Mouse (Mus musculus) CD4-positive naive resting alpha-beta T cell, adult 57 days (primary cell): Measurements from ENCODE around the gene Hrc. TPM values are rescaled to one million over a fixed set of nuclear protein-coding genes. Genes with fewer than 3 reads are reported as not detected.

ENCODE experiments used
- total RNA-seq: library from RNA; stranded (reverse); gene quantifications from one replicate; pipeline ENCODE4 v1.2.4, GENCODE M21; 2023

The Hrc gene
- not detected for total RNA-seq

GRCm38 (mm10) chr7:45335056-45335455 lies at the start of gene Hrc:
TSS of gene Hrc (plus strand) at chr7:45335290.

DNA sequence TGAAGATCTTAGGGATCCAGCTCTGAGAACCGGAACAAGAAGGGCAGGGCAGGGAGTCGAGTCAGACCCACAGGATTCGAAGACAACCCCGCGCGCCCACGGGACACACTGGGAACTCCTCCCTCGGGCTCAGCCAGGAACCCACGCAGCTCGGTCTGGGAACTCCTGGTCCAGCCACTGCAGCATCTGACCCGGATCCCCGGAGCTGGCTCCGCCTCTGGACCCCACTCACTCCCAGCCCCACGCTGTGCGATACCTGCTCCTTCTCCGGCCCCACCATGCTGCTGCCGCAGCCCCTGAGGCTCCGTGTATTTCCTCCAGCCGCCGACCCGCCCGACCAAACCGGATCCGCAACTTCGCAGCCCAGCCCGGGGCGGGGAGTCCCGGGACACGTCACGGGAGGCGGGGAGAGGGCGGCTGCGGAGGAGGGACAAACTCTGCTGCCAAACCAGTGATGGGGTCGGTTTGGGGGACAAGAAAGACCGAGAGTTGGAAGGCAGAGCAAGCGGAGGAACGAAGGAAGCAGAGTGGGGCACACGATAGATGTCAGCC lies 1.6 kb upstream of the Hrc start, which contains the start of gene Trpm4:
Gene Trpm4, minus strand, starts transcription at position 350 of the 552 bp plus-strand sequence.

GRCm38 (mm10) chr7:45366652-45367019 lies 31.5 kb downstream of the Hrc start, which contains the start of gene Ppfia3:
TSS of gene Ppfia3 (minus strand) at chr7:45367019.

GRCm38 (mm10) chr7:45370475-45371311 lies 35.6 kb downstream of the Hrc start, which contains the start of gene Lin7b:
TSS of gene Lin7b (minus strand) at chr7:45370583.

Other genes starting within 250 kb of the Hrc start
- gene Rcn3, start 243.1 kb upstream of the Hrc start, total RNA-seq = 6.1 TPM
- gene Fcgrt, start 231.4 kb upstream of the Hrc start, total RNA-seq = 22.7 TPM
- 3,211 TPM for gene Rps11, start 210.9 kb upstream of the Hrc start, total RNA-seq
- 5,433 TPM for gene Rpl13a, start 206.5 kb upstream of the Hrc start, total RNA-seq
- not detected for gene Gm45713, start 199.1 kb upstream of the Hrc start, total RNA-seq
- gene Flt3l, start 198.9 kb upstream of the Hrc start, total RNA-seq = 299 TPM
- gene Pih1d1, start 181.0 kb upstream of the Hrc start, total RNA-seq = 38.5 TPM
- 61.5 TPM for gene Aldh16a1, start 180.7 kb upstream of the Hrc start, total RNA-seq
- gene Slc17a7, start 171.3 kb upstream of the Hrc start, total RNA-seq = not detected
- not detected for gene Gfy, start 155.7 kb upstream of the Hrc start, total RNA-seq
- gene Pth2, start 154.3 kb upstream of the Hrc start, total RNA-seq = not detected
- gene Ccdc155, start 130.4 kb upstream of the Hrc start, total RNA-seq = not detected
- gene Dkkl1, start 123.1 kb upstream of the Hrc start, total RNA-seq = not detected
- gene Tead2, start 119.5 kb upstream of the Hrc start, total RNA-seq = not detected
- 346 TPM for gene Cd37, start 96.2 kb upstream of the Hrc start, total RNA-seq
- gene Slc6a16, start 94.2 kb upstream of the Hrc start, total RNA-seq = not detected
- not detected for gene Slc6a21, start 57.8 kb upstream of the Hrc start, total RNA-seq
- gene Trpm4, start 1.5 kb upstream of the Hrc start, total RNA-seq = 10.0 TPM
- 0.47 TPM for gene Ppfia3, start 31.7 kb downstream of the Hrc start, total RNA-seq
- gene Lin7b, start 35.3 kb downstream of the Hrc start, total RNA-seq = 2.6 TPM
- 701 TPM for gene Snrnp70, start 60.5 kb downstream of the Hrc start, total RNA-seq
- not detected for gene Kcna7, start 70.4 kb downstream of the Hrc start, total RNA-seq
- gene Ntf5, start 78.4 kb downstream of the Hrc start, total RNA-seq = not detected
- gene Lhb, start 85.5 kb downstream of the Hrc start, total RNA-seq = not detected
- gene Gys1, start 99.6 kb downstream of the Hrc start, total RNA-seq = 5.9 TPM
- 50.8 TPM for gene Ruvbl2, start 102.8 kb downstream of the Hrc start, total RNA-seq
- 537 TPM for gene Ftl1, start 124.6 kb downstream of the Hrc start, total RNA-seq
- 74.8 TPM for gene Bax, start 131.6 kb downstream of the Hrc start, total RNA-seq
- not detected for gene Tulp2, start 146.6 kb downstream of the Hrc start, total RNA-seq
- not detected for gene Gm45808, start 151.5 kb downstream of the Hrc start, total RNA-seq
- 1.2 TPM for gene Dhdh, start 153.5 kb downstream of the Hrc start, total RNA-seq
- gene Nucb1, start 175.1 kb downstream of the Hrc start, total RNA-seq = 80.1 TPM
- 949 TPM for gene Ppp1r15a, start 191.0 kb downstream of the Hrc start, total RNA-seq
- gene Plekha4, start 191.0 kb downstream of the Hrc start, total RNA-seq = 3.9 TPM
- 2.9 TPM for gene Hsd17b14, start 219.6 kb downstream of the Hrc start, total RNA-seq
- 52.3 TPM for gene Bcat2, start 234.9 kb downstream of the Hrc start, total RNA-seq